Mouse (Mus musculus): ENCODE results near the gene Dmrtb1. TPM values are rescaled to one million over a fixed set of nuclear protein-coding genes. Genes with fewer than 3 reads are reported as not detected.

Dmrtb1 gene
- polyA plus RNA-seq, 1 experiment from 2014 or later = 0.12 TPM

DNA sequence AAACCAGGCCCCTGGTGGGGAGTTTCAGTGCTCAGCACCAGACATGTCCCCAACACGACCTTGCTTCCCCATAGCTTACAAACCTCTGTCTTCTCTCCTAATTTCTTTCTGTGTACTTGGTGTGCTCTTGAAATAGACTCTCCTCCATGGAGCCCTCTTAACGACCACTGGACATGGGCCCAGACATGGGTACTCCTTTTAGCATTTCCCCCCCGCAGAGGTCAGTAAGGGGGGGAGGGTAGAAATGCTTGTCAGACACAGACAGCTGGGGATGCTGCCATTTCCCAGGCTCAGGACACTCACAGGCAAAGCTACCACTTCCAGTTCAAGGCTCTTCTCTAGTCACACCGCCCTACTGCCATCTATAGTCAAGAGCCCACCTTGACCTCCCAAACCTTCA, 42.4 kb downstream of the Dmrtb1 start:
- Histone ChIP-seq H3K4me2 (replicated peaks) (no peak overlapping the region), H3K4me3 (replicated peaks) (no peak overlapping the region), H3K9me3 (replicated peaks) (no peaks in the 10 kb centered on the region), H3K4me1 (peaks cover 15% of the 10 kb centered on the region), H3K27ac (replicated peaks) (no peak overlapping the region), H3K27me3 (no peaks in the 10 kb centered on the region), H3K36me3 (no peaks in the 10 kb centered on the region), H3K9ac (no peak overlapping the region)
- 60% methylated on average over 4 of the region's 4 CpGs for WGBS
- no peak for ATAC-seq (ENCODE audit: insufficient number of reproducible peaks, low FRiP score, low TSS enrichment, low read depth)

DNA sequence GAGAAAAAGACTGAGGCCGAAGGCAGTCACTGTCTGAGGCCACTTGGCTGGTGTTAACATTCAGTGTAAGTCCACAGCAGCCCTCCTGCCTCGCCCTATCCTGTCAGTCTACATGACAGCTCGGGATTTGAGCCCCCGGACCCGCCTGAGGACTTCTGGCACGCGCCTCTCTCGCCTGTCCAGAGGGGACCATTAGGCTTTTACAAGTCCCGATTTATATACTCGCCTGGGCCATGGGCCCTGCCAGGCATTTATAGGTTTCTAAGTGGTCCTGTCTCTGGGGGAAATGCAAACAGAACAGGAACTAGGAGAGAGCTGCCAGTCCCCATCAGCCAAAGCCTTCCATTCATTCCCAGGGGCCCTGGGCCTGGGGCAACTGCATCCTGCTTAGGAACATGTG, 45.7 kb downstream of the Dmrtb1 start:
- Histone ChIP-seq H3K27me3 (no peaks in the 10 kb centered on the region), H3K4me3 (replicated peaks) (no peak overlapping the region), H3K4me1 (peaks cover 27% of the 10 kb centered on the region), H3K9me3 (replicated peaks) (no peaks in the 10 kb centered on the region), H3K4me2 (replicated peaks) (no peak overlapping the region), H3K27ac (replicated peaks) (no peak overlapping the region), H3K9ac (no peak overlapping the region), H3K36me3 (0 out of 2 replicates have a peak, but pooled peaks cover under 1% of the 10 kb centered on the region)
- WGBS = 73% methylated on average over 10 of the region's 10 CpGs
- ATAC-seq (ENCODE audit: insufficient number of reproducible peaks, low FRiP score, low TSS enrichment, low read depth) = no peak

DNA sequence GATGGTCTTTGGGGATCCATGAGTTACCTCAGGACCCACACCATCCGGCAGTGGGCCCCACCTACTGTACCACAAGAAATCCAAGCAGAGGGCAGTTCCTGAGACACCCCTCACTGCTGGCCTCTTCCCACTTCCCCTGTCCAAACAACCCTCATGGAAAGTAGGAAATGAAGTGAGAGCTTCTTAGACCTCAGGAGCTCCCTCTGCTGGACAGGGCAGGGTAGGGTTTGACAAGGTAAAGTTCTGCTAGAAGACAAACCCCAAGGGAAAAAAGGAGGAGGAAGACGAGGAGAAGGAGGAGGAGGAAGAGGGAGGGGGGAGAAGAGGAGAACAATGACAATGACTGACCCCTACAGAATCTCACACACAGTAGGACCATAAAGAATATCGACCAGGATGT, 46.4 kb downstream of the Dmrtb1 start:
- Histone ChIP-seq H3K36me3 (0 out of 2 replicates have a peak, but pooled peaks cover 4% of the 10 kb centered on the region), H3K9me3 (replicated peaks) (no peaks in the 10 kb centered on the region), H3K4me2 (replicated peaks) (no peak overlapping the region), H3K4me3 (replicated peaks) (no peak overlapping the region), H3K4me1 (peaks cover 27% of the 10 kb centered on the region), H3K9ac (no peak overlapping the region), H3K27ac (replicated peaks) (no peak overlapping the region), H3K27me3 (no peaks in the 10 kb centered on the region)
- 56% methylated on average over 3 of the region's 3 CpGs for WGBS
- ATAC-seq (ENCODE audit: insufficient number of reproducible peaks, low FRiP score, low TSS enrichment, low read depth) = no peak

DNA sequence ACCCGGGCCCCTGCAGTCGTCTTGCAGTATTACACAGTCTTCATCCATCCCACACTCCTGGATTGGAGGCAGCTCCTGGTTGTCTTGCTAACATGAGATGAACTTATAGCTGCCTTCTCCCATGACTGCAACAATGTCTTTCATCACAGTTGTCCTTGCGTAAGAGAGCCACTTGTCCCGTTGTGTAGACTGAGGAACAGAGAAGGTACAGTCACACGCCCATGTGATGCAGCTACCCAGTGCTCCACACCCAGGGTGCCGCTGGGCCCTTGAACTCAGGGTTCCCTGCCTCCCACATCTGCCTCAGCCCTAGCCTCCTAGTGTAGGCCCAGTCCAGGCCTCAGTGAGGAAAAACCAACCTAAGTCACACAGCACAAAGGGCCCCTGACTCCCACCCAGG, 47.9 kb downstream of the Dmrtb1 start:
- H3K36me3 ChIP-seq = 0 out of 2 replicates have a peak, but pooled peaks cover 4% of the 10 kb centered on the region
- WGBS = 59% methylated on average over 6 of the region's 6 CpGs

DNA sequence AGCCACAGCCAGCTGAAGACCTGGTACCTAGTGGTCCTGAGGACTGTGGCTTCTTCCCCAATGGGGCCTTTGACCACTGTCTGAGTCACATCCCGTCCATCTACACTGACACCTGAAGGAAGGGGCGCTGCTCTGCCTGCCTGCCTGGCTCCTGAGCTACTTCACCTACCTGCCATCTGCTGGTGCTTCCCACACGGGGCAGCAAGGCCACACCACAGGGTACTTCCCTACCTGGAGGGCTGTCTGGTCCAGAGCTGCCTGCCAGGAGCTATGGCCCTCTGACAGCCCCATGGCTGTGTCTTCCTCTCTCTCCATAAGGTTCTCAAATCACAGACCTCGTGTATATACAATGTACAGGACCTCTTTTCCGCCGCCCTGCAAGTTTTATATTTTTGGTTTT, 49.4 kb downstream of the Dmrtb1 start:
- Histone ChIP-seq H3K4me1 (peaks cover 26% of the 10 kb centered on the region), H3K4me3 (replicated peaks) (no peak overlapping the region), H3K9ac (no peak overlapping the region), H3K27me3 (no peaks in the 10 kb centered on the region), H3K36me3 (0 out of 2 replicates have a peak, but pooled peaks cover 4% of the 10 kb centered on the region), H3K27ac (replicated peaks) (no peak overlapping the region), H3K4me2 (replicated peaks) (no peak overlapping the region), H3K9me3 (replicated peaks) (no peaks in the 10 kb centered on the region)
- 70% methylated on average over 6 of the region's 6 CpGs for WGBS
- no peak for ATAC-seq (ENCODE audit: insufficient number of reproducible peaks, low FRiP score, low TSS enrichment, low read depth)

More for the DNA sequence above, 47.9 kb downstream of the Dmrtb1 start:
- H3K9me3 ChIP-seq (replicated peaks) = no peaks in the 10 kb centered on the region
- H3K4me3 ChIP-seq (replicated peaks) = no peak overlapping the region
- H3K4me2 ChIP-seq (replicated peaks) = no peak overlapping the region
- H3K27me3 ChIP-seq = no peaks in the 10 kb centered on the region
- H3K27ac ChIP-seq (replicated peaks) = peak overlapping the region; percentile 55; the same call in 1 of the 2 replicates
- H3K9ac ChIP-seq = no peak overlapping the region
- no peak for ATAC-seq (ENCODE audit: insufficient number of reproducible peaks, low FRiP score, low TSS enrichment, low read depth)
- peaks cover 27% of the 10 kb centered on the region for H3K4me1 ChIP-seq

DNA sequence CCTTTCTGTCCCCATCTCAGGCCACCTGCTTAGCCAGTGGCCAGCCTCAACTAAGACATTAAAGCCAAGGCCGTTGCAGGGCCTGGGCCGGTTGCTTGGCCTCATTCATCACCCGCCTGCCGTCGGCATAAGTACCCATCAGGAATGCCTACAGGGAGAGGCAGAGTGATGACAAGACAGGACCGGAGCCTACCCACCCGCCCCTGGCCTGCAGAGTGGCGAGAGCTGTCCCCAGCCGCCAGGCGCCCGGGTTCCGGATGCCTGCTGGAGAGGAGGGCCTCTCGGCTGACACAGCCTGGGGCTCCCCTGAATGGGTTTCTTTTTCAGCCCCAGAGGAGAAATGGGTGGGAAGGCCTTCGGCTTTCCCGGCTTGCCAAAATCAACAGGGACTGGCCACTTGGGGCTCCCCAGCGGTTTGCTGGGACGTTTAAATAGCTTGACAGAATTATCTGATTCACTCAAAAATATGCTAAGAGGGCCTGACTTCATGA, 55.1 kb downstream of the Dmrtb1 start:
- no peak for ATAC-seq (ENCODE audit: insufficient number of reproducible peaks, low FRiP score, low TSS enrichment, low read depth)
- Histone ChIP-seq H3K27ac (replicated peaks) (no peak overlapping the region), H3K27me3 (no peaks in the 10 kb centered on the region), H3K4me2 (replicated peaks) (no peak overlapping the region), H3K4me1 (peaks cover 12% of the 10 kb centered on the region), H3K4me3 (replicated peaks) (no peak overlapping the region), H3K9me3 (replicated peaks) (no peaks in the 10 kb centered on the region), H3K36me3 (peaks cover 8% of the 10 kb centered on the region; the same call in 1 of the 2 replicates), H3K9ac (no peak overlapping the region)
- WGBS = 57% methylated on average over 17 of the region's 17 CpGs

DNA sequence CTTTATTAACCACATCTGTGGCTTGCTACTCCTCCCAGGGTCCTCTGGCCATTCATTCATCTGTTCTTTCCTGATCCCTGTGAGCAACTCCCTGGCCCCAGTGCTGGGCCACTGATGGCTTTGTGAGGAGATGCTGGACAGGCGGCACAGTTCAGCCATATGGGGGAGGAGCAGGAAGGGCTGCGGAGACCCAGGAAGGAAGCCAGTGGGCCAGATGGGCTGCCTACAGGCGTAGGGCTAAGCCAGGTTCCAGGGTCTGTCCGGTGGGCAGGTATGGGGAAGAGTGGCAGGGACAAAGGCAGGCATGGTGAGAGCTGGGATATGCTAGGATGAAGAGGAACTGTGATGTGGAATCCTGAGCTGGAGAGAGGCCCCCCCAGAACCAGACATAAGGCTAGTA, 55.8 kb downstream of the Dmrtb1 start:
- Histone ChIP-seq H3K27me3 (no peaks in the 10 kb centered on the region), H3K9ac (no peak overlapping the region), H3K4me3 (replicated peaks) (no peak overlapping the region), H3K27ac (replicated peaks) (no peak overlapping the region), H3K9me3 (replicated peaks) (no peaks in the 10 kb centered on the region), H3K4me2 (replicated peaks) (no peak overlapping the region), H3K4me1 (peaks cover 20% of the 10 kb centered on the region), H3K36me3 (peaks cover 8% of the 10 kb centered on the region; the same call in 1 of the 2 replicates)
- WGBS = 75% methylated on average over 4 of the region's 4 CpGs
- ATAC-seq (ENCODE audit: insufficient number of reproducible peaks, low FRiP score, low TSS enrichment, low read depth) = no peak

Small RNA genes lying within 50 kb of the gene (microRNA-seq; reads per million reads assigned to microRNA genes)
- not detected for gene Gm25123 (ENCODE audit: borderline number of aligned reads)

Other genes with a start within 250 kb of the Dmrtb1 start
- gene Glis1, start 249.6 kb downstream of the Dmrtb1 start, polyA plus RNA-seq (2015; fragmentation: Nextera tagmentation; extraction: Ambion mirVana) = 35.3 and 37.4 TPM in 2 replicates
- 3.5 and 3.9 TPM in 2 replicates for gene Lrp8, start 118.0 kb upstream of the Dmrtb1 start, polyA plus RNA-seq (2015; fragmentation: Nextera tagmentation; extraction: Ambion mirVana)
- gene Magoh, start 195.5 kb upstream of the Dmrtb1 start, polyA plus RNA-seq (2015; fragmentation: Nextera tagmentation; extraction: Ambion mirVana) = 160 and 167 TPM in 2 replicates
- gene 0610037L13Rik, start 205.6 kb upstream of the Dmrtb1 start, polyA plus RNA-seq (2015; fragmentation: Nextera tagmentation; extraction: Ambion mirVana) = 145 and 154 TPM in 2 replicates
- gene Cpt2, start 239.4 kb upstream of the Dmrtb1 start, polyA plus RNA-seq (2015; fragmentation: Nextera tagmentation; extraction: Ambion mirVana) = 33.2 and 34.1 TPM in 2 replicates